Mouse (Mus musculus): ENCODE data around the gene Ttc19. TPM values are rescaled to one million over a fixed set of nuclear protein-coding genes. Genes with fewer than 3 reads are reported as not detected.
"Not testable (repeated sequence)": the region's sequence is repeated elsewhere in the genome, so short reads cannot be mapped to it uniquely, and the experiment has no call there.

Gene Ttc19
- polyA plus RNA-seq, 1 experiment from 2014 or later = 40.2 TPM

- no peaks in the 10 kb centered on the region for H3K9me3 ChIP-seq
- no peak for ATAC-seq (ENCODE audit: low FRiP score)
- H3K4me2 ChIP-seq = no peak overlapping the region
- no peaks in the 10 kb centered on the region for H3K36me3 ChIP-seq
- H3K9ac ChIP-seq = no peak overlapping the region
- WGBS = 72% methylated on average over 7 of the region's 7 CpGs
- H3K4me1 ChIP-seq (replicated peaks) = peaks cover 34% of the 10 kb centered on the region
- H3K4me3 ChIP-seq = no peak overlapping the region
- H3K27ac ChIP-seq = 0 out of 2 replicates have a peak overlapping the region, but pooled peaks have one; percentile 23
- H3K27me3 ChIP-seq = no peaks in the 10 kb centered on the region
Measured at GRCm38 (mm10) chr11:62264018-62264417, 17.3 kb upstream of the Ttc19 start.

- H3K4me1 ChIP-seq (replicated peaks) = peaks cover 35% of the 10 kb centered on the region
- no peaks in the 10 kb centered on the region for H3K9me3 ChIP-seq
- no peak overlapping the region; the same call in 1 of the 2 replicates for H3K9ac ChIP-seq
- no peaks in the 10 kb centered on the region for H3K27me3 ChIP-seq
- 0 out of 2 replicates have a peak overlapping the region, but pooled peaks have one; percentile 4 for H3K27ac ChIP-seq
- no peaks in the 10 kb centered on the region for H3K36me3 ChIP-seq
- 41% methylated on average over 7 of the region's 7 CpGs for WGBS
- no peak overlapping the region for H3K4me2 ChIP-seq
- no peak for ATAC-seq (ENCODE audit: low FRiP score)
- no peak overlapping the region for H3K4me3 ChIP-seq
Measured at GRCm38 (mm10) chr11:62265642-62266041, 15.6 kb upstream of the Ttc19 start.

GRCm38 (mm10) chr11:62266466-62267214 lies 14.6 kb upstream of the Ttc19 start:
- Histone ChIP-seq H3K4me3 (no peak overlapping the region), H3K36me3 (no peaks in the 10 kb centered on the region), H3K27me3 (no peaks in the 10 kb centered on the region), H3K4me2 (no peak overlapping the region), H3K4me1 (replicated peaks) (peaks cover 35% of the 10 kb centered on the region), H3K27ac (peak overlapping the region; percentile 60), H3K9ac (peak overlapping the region; percentile 35; the same call in 1 of the 2 replicates), H3K9me3 (no peaks in the 10 kb centered on the region)
- ATAC-seq (ENCODE audit: low FRiP score) = no peak
- WGBS = 42% methylated on average over 17 of the region's 17 CpGs

- Histone ChIP-seq H3K9ac (no peak overlapping the region), H3K27ac (no peak overlapping the region), H3K36me3 (no peaks in the 10 kb centered on the region), H3K27me3 (no peaks in the 10 kb centered on the region), H3K9me3 (no peaks in the 10 kb centered on the region), H3K4me3 (no peak overlapping the region), H3K4me1 (replicated peaks) (peaks cover 34% of the 10 kb centered on the region), H3K4me2 (no peak overlapping the region)
- WGBS = 80% methylated on average over 8 of the region's 8 CpGs
- ATAC-seq (ENCODE audit: low FRiP score) = no peak
Measured at GRCm38 (mm10) chr11:62268381-62268780, 12.9 kb upstream of the Ttc19 start.

DNA sequence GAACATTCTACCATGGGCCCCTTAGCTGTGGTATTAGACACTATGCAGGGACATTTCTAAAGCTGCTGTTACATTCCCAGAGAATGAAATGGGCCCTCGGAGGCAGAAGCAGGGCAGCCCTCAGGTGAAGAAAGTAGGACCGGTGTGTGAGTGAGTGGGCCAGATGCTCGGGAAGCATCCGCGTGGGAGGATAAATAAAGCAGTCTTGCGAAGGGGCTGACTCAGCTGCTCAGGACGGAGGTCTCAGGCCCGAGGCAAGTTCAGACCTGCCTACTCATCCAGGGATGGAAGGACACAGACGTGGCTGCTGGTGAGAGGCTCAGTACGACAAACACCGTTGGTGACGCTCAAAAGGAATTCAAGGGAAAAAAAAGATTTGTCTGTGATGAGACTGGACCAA lies 12.2 kb upstream of the Ttc19 start:
- H3K27me3 ChIP-seq = no peaks in the 10 kb centered on the region
- no peak overlapping the region for H3K9ac ChIP-seq
- H3K9me3 ChIP-seq = no peaks in the 10 kb centered on the region
- no peak overlapping the region for H3K4me3 ChIP-seq
- no peak for ATAC-seq (ENCODE audit: low FRiP score)
- peaks cover 29% of the 10 kb centered on the region for H3K4me1 ChIP-seq (replicated peaks)
- H3K4me2 ChIP-seq = no peak overlapping the region
- H3K27ac ChIP-seq = no peak overlapping the region
- 74% methylated on average over 12 of the region's 12 CpGs for WGBS
- no peaks in the 10 kb centered on the region for H3K36me3 ChIP-seq

DNA sequence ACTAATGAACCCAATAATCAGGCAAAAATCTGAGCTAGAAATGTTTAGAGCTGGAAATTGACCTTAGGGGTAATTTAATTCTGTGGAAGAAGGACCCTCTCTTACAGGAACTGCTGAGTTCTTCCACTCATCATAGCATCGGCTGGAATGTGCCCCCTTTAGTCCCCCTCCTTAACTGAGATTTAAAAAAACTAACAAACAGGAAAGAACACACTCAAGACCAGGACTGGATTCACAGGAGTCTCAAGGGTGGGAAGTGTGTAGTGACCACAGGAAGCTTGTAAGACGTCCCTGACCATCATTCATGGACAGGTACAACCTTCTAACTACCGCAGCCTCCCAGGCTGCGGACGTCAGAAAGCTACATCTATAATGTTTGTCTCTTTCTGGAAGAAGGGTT lies 10.4 kb upstream of the Ttc19 start:
- Histone ChIP-seq H3K27me3 (no peaks in the 10 kb centered on the region), H3K9ac (no peak overlapping the region), H3K27ac (no peak overlapping the region), H3K4me2 (no peak overlapping the region), H3K9me3 (no peaks in the 10 kb centered on the region), H3K4me1 (replicated peaks) (peaks cover 22% of the 10 kb centered on the region), H3K36me3 (no peaks in the 10 kb centered on the region), H3K4me3 (no peak overlapping the region)
- no peak for ATAC-seq (ENCODE audit: low FRiP score)
- WGBS = 68% methylated on average over 5 of the region's 5 CpGs

DNA sequence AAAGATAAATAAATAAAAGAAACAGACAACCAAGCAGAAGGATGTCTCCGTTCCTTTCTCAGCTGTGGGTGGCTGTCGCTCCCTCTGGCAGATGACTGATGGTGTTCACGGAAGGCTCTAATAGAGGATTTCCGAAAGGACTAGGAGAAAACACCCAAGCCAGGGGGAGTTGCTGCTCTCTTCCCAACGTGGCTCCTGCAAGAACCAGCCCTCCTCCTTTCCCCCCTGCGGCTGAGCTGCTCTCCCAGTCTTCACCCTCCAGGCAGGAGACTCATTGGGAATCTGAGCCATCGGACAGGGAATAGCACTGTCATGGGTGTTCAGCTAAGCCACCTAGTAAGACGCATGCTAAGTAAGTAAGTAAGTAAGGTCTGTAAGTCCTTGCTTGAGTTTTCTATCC lies 4.2 kb upstream of the Ttc19 start:
- ATAC-seq (ENCODE audit: low FRiP score) = no peak
- H3K27ac ChIP-seq = no peak overlapping the region
- WGBS = 59% methylated on average over 8 of the region's 8 CpGs
- no peaks in the 10 kb centered on the region for H3K36me3 ChIP-seq
- peaks cover 2% of the 10 kb centered on the region for H3K4me1 ChIP-seq (replicated peaks)
- no peak overlapping the region for H3K4me2 ChIP-seq
- H3K27me3 ChIP-seq = no peaks in the 10 kb centered on the region
- H3K9ac ChIP-seq = no peak overlapping the region
- no peak overlapping the region for H3K4me3 ChIP-seq
- no peaks in the 10 kb centered on the region for H3K9me3 ChIP-seq

DNA sequence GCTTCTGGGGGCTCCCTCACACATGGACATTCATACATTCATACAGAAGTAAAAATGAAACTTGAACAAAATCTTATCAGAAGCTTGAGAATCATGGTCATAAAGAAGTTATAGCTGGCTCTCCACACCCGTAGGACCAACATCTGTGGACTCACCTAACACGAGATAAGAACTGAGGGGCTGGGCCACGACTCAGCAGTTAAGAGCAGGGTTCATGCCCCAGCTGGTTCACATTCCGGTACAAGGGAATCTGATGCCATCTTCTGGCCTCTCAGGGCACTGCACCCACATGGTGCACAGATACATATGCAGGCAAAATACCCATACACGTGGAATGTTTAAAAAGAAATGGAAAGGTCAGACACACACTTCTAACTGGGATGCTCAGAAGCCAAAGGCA lies 3.2 kb upstream of the Ttc19 start:
- no peaks in the 10 kb centered on the region for H3K27me3 ChIP-seq

GRCm38 (mm10) chr11:62281601-62281997 lies 326 bp downstream of the Ttc19 start:
- Histone ChIP-seq H3K27ac (peak overlapping the region; percentile 93), H3K4me2 (peak overlapping the region; percentile 72), H3K36me3 (peaks cover 32% of the 10 kb centered on the region), H3K27me3 (no peaks in the 10 kb centered on the region), H3K9ac (peak overlapping the region; percentile 89), H3K9me3 (no peaks in the 10 kb centered on the region), H3K4me3 (peak overlapping the region; percentile 94), H3K4me1 (replicated peaks) (peaks cover 14% of the 10 kb centered on the region)
- 0% methylated on average over 18 of the region's 57 CpGs for WGBS
- peak; percentile 81 for ATAC-seq (ENCODE audit: low FRiP score)

More for the DNA sequence above, 3.2 kb upstream of the Ttc19 start:
- H3K36me3 ChIP-seq = peaks cover under 1% of the 10 kb centered on the region
- ATAC-seq (ENCODE audit: low FRiP score) = no peak
- H3K9ac ChIP-seq = no peak overlapping the region
- WGBS = 22% methylated on average over 5 of the region's 5 CpGs
- no peaks in the 10 kb centered on the region for H3K9me3 ChIP-seq
- H3K4me1 ChIP-seq (replicated peaks) = peaks cover 10% of the 10 kb centered on the region
- H3K4me3 ChIP-seq = no peak overlapping the region
- no peak overlapping the region for H3K27ac ChIP-seq
- no peak overlapping the region for H3K4me2 ChIP-seq

GRCm38 (mm10) chr11:62284020-62284419 lies 2.7 kb downstream of the Ttc19 start:
- not testable (repeated sequence) for H3K9ac ChIP-seq
- H3K36me3 ChIP-seq = peaks cover 53% of the 10 kb centered on the region

GRCm38 (mm10) chr11:62285020-62285419 lies 3.7 kb downstream of the Ttc19 start:
- Histone ChIP-seq H3K9me3 (no peaks in the 10 kb centered on the region), H3K4me1 (replicated peaks) (peaks cover 14% of the 10 kb centered on the region), H3K36me3 (peaks cover 63% of the 10 kb centered on the region), H3K4me3 (no peak overlapping the region), H3K27me3 (no peaks in the 10 kb centered on the region), H3K4me2 (no peak overlapping the region), H3K9ac (no peak overlapping the region), H3K27ac (no peak overlapping the region)
- WGBS = 92% methylated on average over 8 of the region's 8 CpGs
- no peak for ATAC-seq (ENCODE audit: low FRiP score)

More at GRCm38 (mm10) chr11:62284020-62284419, 2.7 kb downstream of the Ttc19 start:
- ATAC-seq (ENCODE audit: low FRiP score); H3K4me3 ChIP-seq; H3K27me3 ChIP-seq; H3K4me2 ChIP-seq; H3K27ac ChIP-seq; H3K9me3 ChIP-seq: not testable (repeated sequence)
- WGBS = 82% methylated on average over 3 of the region's 3 CpGs
- H3K4me1 ChIP-seq (replicated peaks) = peaks cover 14% of the 10 kb centered on the region

GRCm38 (mm10) chr11:62287700-62288099 lies 6.4 kb downstream of the Ttc19 start:
- Histone ChIP-seq H3K4me3 (no peak overlapping the region), H3K27me3 (no peaks in the 10 kb centered on the region), H3K36me3 (peaks cover 84% of the 10 kb centered on the region), H3K27ac (no peak overlapping the region), H3K9me3 (no peaks in the 10 kb centered on the region), H3K4me1 (replicated peaks) (peaks cover 5% of the 10 kb centered on the region), H3K9ac (no peak overlapping the region), H3K4me2 (no peak overlapping the region)
- no peak for ATAC-seq (ENCODE audit: low FRiP score)
- 96% methylated on average over 1 of the region's 1 CpGs for WGBS

DNA sequence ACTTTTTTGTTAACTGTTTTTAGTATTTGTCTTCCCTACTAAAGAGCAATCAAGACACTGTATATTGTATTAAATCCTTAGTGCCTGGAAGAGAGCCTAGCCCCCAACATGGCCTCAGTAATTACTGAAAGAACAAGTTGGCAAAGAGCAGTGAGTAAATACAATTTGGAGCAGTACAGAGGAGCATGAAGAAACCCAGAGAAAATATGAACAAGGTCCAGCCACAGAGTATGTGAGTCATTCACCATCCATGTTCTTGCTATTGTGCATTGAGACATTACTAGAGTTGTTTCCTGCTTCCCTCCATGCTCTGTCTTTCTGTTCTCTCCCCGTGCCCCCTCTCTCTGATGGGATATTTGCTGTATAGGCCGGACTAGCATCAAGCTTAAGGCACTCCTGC lies 12.8 kb downstream of the Ttc19 start:
- Histone ChIP-seq H3K36me3 (peaks cover 79% of the 10 kb centered on the region), H3K4me3 (no peak overlapping the region), H3K27me3 (no peaks in the 10 kb centered on the region), H3K9ac (no peak overlapping the region), H3K9me3 (no peaks in the 10 kb centered on the region), H3K4me2 (no peak overlapping the region), H3K4me1 (replicated peaks) (no peaks in the 10 kb centered on the region), H3K27ac (no peak overlapping the region)
- ATAC-seq (ENCODE audit: low FRiP score) = no peak
- WGBS = 85% methylated on average over 2 of the region's 2 CpGs

All from hindbrain, embryonic 13.5 days (tissue).